Mouse (Mus musculus): ENCODE data around the gene Tamm41. TPM values are rescaled to one million over a fixed set of nuclear protein-coding genes. Genes with fewer than 3 reads are reported as not detected.
A peak's percentile ranks its signal among the peaks of the same experiment; 100 is the strongest.

Tamm41 gene
- polyA plus RNA-seq, 1 experiment from 2014 or later = 48.5 TPM

GRCm38 (mm10) chr6:115013574-115013973, 24.1 kb downstream of the Tamm41 start:
- Histone ChIP-seq H3K4me1 (no peaks in the 10 kb centered on the region), H3K9ac (no peak overlapping the region), H3K36me3 (peaks cover 68% of the 10 kb centered on the region), H3K27ac (no peak overlapping the region), H3K27me3 (no peaks in the 10 kb centered on the region), H3K9me3 (no peaks in the 10 kb centered on the region), H3K4me3 (no peak overlapping the region), H3K4me2 (no peak overlapping the region)
- ATAC-seq (ENCODE audit: insufficient number of reproducible peaks, low FRiP score, low TSS enrichment, low read depth) = no peak
- 79% methylated on average over 4 of the region's 4 CpGs for whole genome bisulfite sequencing

- Histone ChIP-seq H3K9me3 (no peaks in the 10 kb centered on the region), H3K4me2 (no peak overlapping the region), H3K36me3 (peaks cover 56% of the 10 kb centered on the region), H3K9ac (no peak overlapping the region), H3K27me3 (no peaks in the 10 kb centered on the region), H3K27ac (no peak overlapping the region), H3K4me3 (no peak overlapping the region), H3K4me1 (peaks cover 6% of the 10 kb centered on the region; the same call in 1 of the 2 replicates)
- WGBS = 62% methylated on average over 8 of the region's 8 CpGs
- ATAC-seq (ENCODE audit: insufficient number of reproducible peaks, low FRiP score, low TSS enrichment, low read depth) = no peak
Measured at GRCm38 (mm10) chr6:115011792-115012191, 25.9 kb downstream of the Tamm41 start.

GRCm38 (mm10) chr6:115010815-115011214, 26.9 kb downstream of the Tamm41 start:
- no peak for ATAC-seq (ENCODE audit: insufficient number of reproducible peaks, low FRiP score, low TSS enrichment, low read depth)
- WGBS = 77% methylated on average over 9 of the region's 9 CpGs
- H3K36me3 ChIP-seq = peaks cover 48% of the 10 kb centered on the region

GRCm38 (mm10) chr6:115010304-115010703, 27.4 kb downstream of the Tamm41 start:
- WGBS = 76% methylated on average over 9 of the region's 9 CpGs
- no peak for ATAC-seq (ENCODE audit: insufficient number of reproducible peaks, low FRiP score, low TSS enrichment, low read depth)
- H3K4me2 ChIP-seq = no peak overlapping the region
- H3K27me3 ChIP-seq = no peaks in the 10 kb centered on the region
- H3K36me3 ChIP-seq = peaks cover 44% of the 10 kb centered on the region
- no peak overlapping the region for H3K27ac ChIP-seq
- no peak overlapping the region for H3K4me3 ChIP-seq
- peaks cover 6% of the 10 kb centered on the region; the same call in 1 of the 2 replicates for H3K4me1 ChIP-seq
- H3K9me3 ChIP-seq = no peaks in the 10 kb centered on the region
- no peak overlapping the region for H3K9ac ChIP-seq

More at GRCm38 (mm10) chr6:115010815-115011214, 26.9 kb downstream of the Tamm41 start:
- no peak overlapping the region for H3K4me3 ChIP-seq
- H3K27ac ChIP-seq = no peak overlapping the region
- H3K9ac ChIP-seq = no peak overlapping the region
- H3K27me3 ChIP-seq = no peaks in the 10 kb centered on the region
- no peak overlapping the region for H3K4me2 ChIP-seq
- peaks cover 6% of the 10 kb centered on the region; the same call in 1 of the 2 replicates for H3K4me1 ChIP-seq
- no peaks in the 10 kb centered on the region for H3K9me3 ChIP-seq

GRCm38 (mm10) chr6:115007728-115008127, 29.9 kb downstream of the Tamm41 start:
- Histone ChIP-seq H3K4me1 (peaks cover 6% of the 10 kb centered on the region; the same call in 1 of the 2 replicates), H3K4me2 (no peak overlapping the region), H3K27ac (no peak overlapping the region), H3K36me3 (peaks cover 33% of the 10 kb centered on the region), H3K27me3 (no peaks in the 10 kb centered on the region), H3K9me3 (no peaks in the 10 kb centered on the region), H3K4me3 (no peak overlapping the region), H3K9ac (no peak overlapping the region)
- 27% methylated on average over 5 of the region's 5 CpGs for WGBS
- ATAC-seq (ENCODE audit: insufficient number of reproducible peaks, low FRiP score, low TSS enrichment, low read depth) = no peak

GRCm38 (mm10) chr6:115006948-115007347, 30.7 kb downstream of the Tamm41 start:
- Histone ChIP-seq H3K4me2 (no peak overlapping the region), H3K36me3 (peaks cover 34% of the 10 kb centered on the region), H3K27ac (no peak overlapping the region), H3K4me1 (peaks cover 6% of the 10 kb centered on the region; the same call in 1 of the 2 replicates), H3K9me3 (no peaks in the 10 kb centered on the region), H3K27me3 (no peaks in the 10 kb centered on the region), H3K4me3 (no peak overlapping the region), H3K9ac (no peak overlapping the region)
- no peak for ATAC-seq (ENCODE audit: insufficient number of reproducible peaks, low FRiP score, low TSS enrichment, low read depth)
- WGBS = 67% methylated on average over 6 of the region's 6 CpGs

GRCm38 (mm10) chr6:115006065-115006464, 31.6 kb downstream of the Tamm41 start:
- Histone ChIP-seq H3K4me2 (no peak overlapping the region), H3K9me3 (no peaks in the 10 kb centered on the region), H3K4me3 (no peak overlapping the region), H3K36me3 (peaks cover 25% of the 10 kb centered on the region), H3K27me3 (no peaks in the 10 kb centered on the region), H3K27ac (no peak overlapping the region), H3K9ac (no peak overlapping the region), H3K4me1 (peaks cover 6% of the 10 kb centered on the region; the same call in 1 of the 2 replicates)
- 64% methylated on average over 3 of the region's 3 CpGs for WGBS
- ATAC-seq (ENCODE audit: insufficient number of reproducible peaks, low FRiP score, low TSS enrichment, low read depth) = no peak

GRCm38 (mm10) chr6:115005351-115005890, 32.3 kb downstream of the Tamm41 start:
- no peak overlapping the region for H3K4me3 ChIP-seq
- no peak overlapping the region; the same call in 1 of the 2 replicates for H3K27ac ChIP-seq
- H3K9ac ChIP-seq = no peak overlapping the region
- H3K27me3 ChIP-seq = no peaks in the 10 kb centered on the region
- H3K36me3 ChIP-seq = peaks cover 22% of the 10 kb centered on the region
- H3K4me2 ChIP-seq = no peak overlapping the region
- 60% methylated on average over 8 of the region's 8 CpGs for WGBS
- H3K9me3 ChIP-seq = no peaks in the 10 kb centered on the region
- peaks cover 6% of the 10 kb centered on the region; the same call in 1 of the 2 replicates for H3K4me1 ChIP-seq
- no peak for ATAC-seq (ENCODE audit: insufficient number of reproducible peaks, low FRiP score, low TSS enrichment, low read depth)

- Histone ChIP-seq H3K9ac (no peak overlapping the region), H3K9me3 (no peaks in the 10 kb centered on the region), H3K4me1 (peaks cover 6% of the 10 kb centered on the region; the same call in 1 of the 2 replicates), H3K4me2 (no peak overlapping the region), H3K27ac (no peak overlapping the region), H3K4me3 (no peak overlapping the region), H3K27me3 (no peaks in the 10 kb centered on the region), H3K36me3 (peaks cover 19% of the 10 kb centered on the region)
- ATAC-seq (ENCODE audit: insufficient number of reproducible peaks, low FRiP score, low TSS enrichment, low read depth) = no peak
- WGBS = 83% methylated on average over 8 of the region's 8 CpGs
Measured at GRCm38 (mm10) chr6:115004636-115005035, 33.0 kb downstream of the Tamm41 start.

GRCm38 (mm10) chr6:114998374-114999031, 39.2 kb downstream of the Tamm41 start:
- H3K27ac ChIP-seq = no peak overlapping the region
- WGBS = 70% methylated on average over 16 of the region's 16 CpGs

GRCm38 (mm10) chr6:114997471-114997870, 40.2 kb downstream of the Tamm41 start:
- H3K9ac ChIP-seq = no peak overlapping the region
- no peak overlapping the region for H3K27ac ChIP-seq
- no peaks in the 10 kb centered on the region for H3K27me3 ChIP-seq
- no peaks in the 10 kb centered on the region for H3K9me3 ChIP-seq
- WGBS = 24% methylated on average over 5 of the region's 5 CpGs
- no peak for ATAC-seq (ENCODE audit: insufficient number of reproducible peaks, low FRiP score, low TSS enrichment, low read depth)
- H3K36me3 ChIP-seq = peaks cover 8% of the 10 kb centered on the region; the same call in 1 of the 2 replicates
- H3K4me1 ChIP-seq = peaks cover 34% of the 10 kb centered on the region
- H3K4me2 ChIP-seq = no peak overlapping the region
- H3K4me3 ChIP-seq = no peak overlapping the region

More at GRCm38 (mm10) chr6:114998374-114999031, 39.2 kb downstream of the Tamm41 start:
- no peak overlapping the region for H3K9ac ChIP-seq
- no peak for ATAC-seq (ENCODE audit: insufficient number of reproducible peaks, low FRiP score, low TSS enrichment, low read depth)
- H3K9me3 ChIP-seq = no peaks in the 10 kb centered on the region
- peaks cover 11% of the 10 kb centered on the region; the same call in 1 of the 2 replicates for H3K36me3 ChIP-seq
- H3K4me3 ChIP-seq = no peak overlapping the region
- no peaks in the 10 kb centered on the region for H3K27me3 ChIP-seq
- H3K4me1 ChIP-seq = peaks cover 28% of the 10 kb centered on the region
- H3K4me2 ChIP-seq = no peak overlapping the region

- 29% methylated on average over 5 of the region's 5 CpGs for WGBS
- H3K36me3 ChIP-seq = peaks cover 8% of the 10 kb centered on the region; the same call in 1 of the 2 replicates
- no peaks in the 10 kb centered on the region for H3K9me3 ChIP-seq
- peaks cover 34% of the 10 kb centered on the region for H3K4me1 ChIP-seq
- no peak overlapping the region for H3K4me3 ChIP-seq
- H3K27me3 ChIP-seq = no peaks in the 10 kb centered on the region
- ATAC-seq (ENCODE audit: insufficient number of reproducible peaks, low FRiP score, low TSS enrichment, low read depth) = no peak; the same call in 1 of the 2 replicates
- no peak overlapping the region for H3K4me2 ChIP-seq
- H3K9ac ChIP-seq = no peak overlapping the region
- peak overlapping the region; percentile 57 for H3K27ac ChIP-seq
Measured at GRCm38 (mm10) chr6:114996910-114997309, 40.8 kb downstream of the Tamm41 start.
